Mouse (Mus musculus): ENCODE results near the gene Tes. TPM values are rescaled to one million over a fixed set of nuclear protein-coding genes. Genes with fewer than 3 reads are reported as not detected.
"Not testable (repeated sequence)": the region's sequence is repeated elsewhere in the genome, so short reads cannot be mapped to it uniquely, and the experiment has no call there.

Gene Tes
- total RNA-seq, 2 experiments from 2014 or later = 0.69 to 2.6 TPM

- H3K4me3 ChIP-seq = no peak overlapping the region
- no peak overlapping the region for H3K27ac ChIP-seq
- intact Hi-C loops (cut with DNase I) = no loop called here
- no peak for DNase-seq
- TF ChIP-seq CTCF (IDR thresholded peaks at IDR 0.05) = no peak
Measured at GRCm38 (mm10) chr6:17060154-17060553, 4.8 kb upstream of the Tes start.

GRCm38 (mm10) chr6:17061826-17062225, 3.1 kb upstream of the Tes start:
- intact Hi-C loops (cut with DNase I); H3K27ac ChIP-seq; H3K4me3 ChIP-seq; DNase-seq: not testable (repeated sequence)
- peak; percentile 7; the same call in 1 of the 2 replicates for TF ChIP-seq CTCF (IDR thresholded peaks at IDR 0.05)

GRCm38 (mm10) chr6:17062366-17062765, 2.6 kb upstream of the Tes start:
- no peak for TF ChIP-seq CTCF (IDR thresholded peaks at IDR 0.05)
- no peak overlapping the region for H3K4me3 ChIP-seq
- intact Hi-C loops (cut with DNase I) = no loop called here
- no peak for DNase-seq
- H3K27ac ChIP-seq = no peak overlapping the region

GRCm38 (mm10) chr6:17065791-17066169, 831 bp downstream of the Tes start:
- intact Hi-C loops (cut with DNase I) = no loop called here
- peak overlapping the region; percentile 76; the same call in 1 of the 2 replicates for H3K27ac ChIP-seq
- DNase-seq = no peak
- H3K4me3 ChIP-seq = peak overlapping the region; percentile 81
- TF ChIP-seq CTCF (IDR thresholded peaks at IDR 0.05) = no peak

GRCm38 (mm10) chr6:17066211-17066940, 1.4 kb downstream of the Tes start:
- no peak for TF ChIP-seq CTCF (IDR thresholded peaks at IDR 0.05)
- intact Hi-C loops (cut with DNase I) = no loop called here
- peak overlapping the region; percentile 81 for H3K4me3 ChIP-seq
- DNase-seq = no peak
- no peak overlapping the region for H3K27ac ChIP-seq

- Histone ChIP-seq H3K27ac (no peak overlapping the region), H3K4me3 (no peak overlapping the region)
- intact Hi-C loops (cut with DNase I) = no loop called here
- TF ChIP-seq CTCF (IDR thresholded peaks at IDR 0.05) = no peak
- DNase-seq = no peak
Measured at GRCm38 (mm10) chr6:17071899-17072298, 7.0 kb downstream of the Tes start.

- no peak for TF ChIP-seq CTCF (IDR thresholded peaks at IDR 0.05)
- Histone ChIP-seq H3K27ac (no peak overlapping the region), H3K4me3 (no peak overlapping the region)
- intact Hi-C loops (cut with DNase I) = no loop called here
- no peak for DNase-seq
Measured at GRCm38 (mm10) chr6:17072338-17072737, 7.4 kb downstream of the Tes start.

- no peak for DNase-seq
- intact Hi-C loops (cut with DNase I) = no loop called here
- no peak overlapping the region for H3K27ac ChIP-seq
- TF ChIP-seq CTCF (IDR thresholded peaks at IDR 0.05) = no peak
- H3K4me3 ChIP-seq = no peak overlapping the region
Measured at GRCm38 (mm10) chr6:17072763-17073484, 8.0 kb downstream of the Tes start.

GRCm38 (mm10) chr6:17077270-17077669, 12.3 kb downstream of the Tes start:
- intact Hi-C loops (cut with DNase I) = no loop called here
- TF ChIP-seq CTCF (IDR thresholded peaks at IDR 0.05) = no peak

GRCm38 (mm10) chr6:17077720-17078119, 12.8 kb downstream of the Tes start:
- intact Hi-C loops (cut with DNase I) = no loop called here
- no peak for TF ChIP-seq CTCF (IDR thresholded peaks at IDR 0.05)
- no peak for DNase-seq

More at GRCm38 (mm10) chr6:17077270-17077669, 12.3 kb downstream of the Tes start:
- Histone ChIP-seq H3K27ac (no peak overlapping the region), H3K4me3 (no peak overlapping the region)
- no peak for DNase-seq

GRCm38 (mm10) chr6:17079304-17079703, 14.4 kb downstream of the Tes start:
- intact Hi-C loops (cut with DNase I) = no loop called here
- H3K27ac ChIP-seq = no peak overlapping the region
- no peak overlapping the region for H3K4me3 ChIP-seq
- TF ChIP-seq CTCF (IDR thresholded peaks at IDR 0.05) = no peak
- peak; percentile 21 for DNase-seq

More at GRCm38 (mm10) chr6:17077720-17078119, 12.8 kb downstream of the Tes start:
- Histone ChIP-seq H3K27ac (no peak overlapping the region), H3K4me3 (no peak overlapping the region)

- H3K4me3 ChIP-seq = no peak overlapping the region
- no peak for TF ChIP-seq CTCF (IDR thresholded peaks at IDR 0.05)
- no peak for DNase-seq
- H3K27ac ChIP-seq = no peak overlapping the region
- intact Hi-C loops (cut with DNase I) = no loop called here
Measured at GRCm38 (mm10) chr6:17079826-17080225, 14.9 kb downstream of the Tes start.

GRCm38 (mm10) chr6:17082238-17082637, 17.3 kb downstream of the Tes start:
- TF ChIP-seq CTCF (IDR thresholded peaks at IDR 0.05) = no peak
- H3K27ac ChIP-seq = no peak overlapping the region
- DNase-seq = no peak
- H3K4me3 ChIP-seq = no peak overlapping the region
- intact Hi-C loops (cut with DNase I) = no loop called here
